Mouse (Mus musculus) thymus, adult 2 months (tissue): ENCODE measurements around the gene 4930447C04Rik. TPM values are rescaled to one million over a fixed set of nuclear protein-coding genes. Genes with fewer than 3 reads are reported as not detected.

Source experiments
- DNase-seq: peaks from one replicate; pipeline ENCODE4 v3.0.0; 2021
- H3K27ac ChIP-seq: fragments of 200-500 bp; 2 replicates; pipeline ENCODE4 v1.5.1; 2012; ENCODE audit warnings: low read length, control low read depth; ENCODE audit not compliant: control insufficient read depth, insufficient read depth
- H3K27me3 ChIP-seq: fragments of 200-500 bp; 2 replicates; pipeline ENCODE4 v1.6.1; 2012; ENCODE audit warnings: mild to moderate bottlenecking, low read length, moderate library complexity, mixed read lengths; ENCODE audit not compliant: control insufficient read depth, insufficient read depth
- H3K36me3 ChIP-seq: fragments of 200-500 bp; 2 replicates; pipeline ENCODE4 v1.6.1; 2012; ENCODE audit warnings: mild to moderate bottlenecking, low read length, moderate library complexity; ENCODE audit not compliant: control insufficient read depth, insufficient read depth
- H3K4me1 ChIP-seq: fragments of 200-500 bp; replicated peaks from 2 replicates; pipeline ENCODE4 v1.6.1; 2012; ENCODE audit warnings: low read length; ENCODE audit not compliant: control insufficient read depth, insufficient read depth
- H3K4me3 ChIP-seq: fragments of 200-500 bp; 2 replicates; pipeline ENCODE4 v1.5.1; 2012; ENCODE audit warnings: mild to moderate bottlenecking, low read length, control low read depth, moderate library complexity; ENCODE audit not compliant: control insufficient read depth, insufficient read depth
- CTCF ChIP-seq: fragments of 200-500 bp; IDR thresholded peaks from 2 replicates; pipeline ENCODE4 v1.5.1; 2012; ENCODE audit warnings: mild to moderate bottlenecking, control low read depth, low read length, moderate library complexity, borderline replicate concordance; ENCODE audit not compliant: control insufficient read depth, poor library complexity, insufficient read depth; ENCODE audit errors: extremely low read depth
- POLR2A ChIP-seq: fragments of 200-500 bp; IDR thresholded peaks from 2 replicates; pipeline ENCODE4 v1.6.1; 2012; ENCODE audit warnings: mild to moderate bottlenecking, low read length, control low read depth, moderate library complexity; ENCODE audit not compliant: control insufficient read depth, poor library complexity, insufficient read depth; ENCODE audit errors: extremely low read depth
- WGBS: fragments of 180-500 bp; shearing (Covaris S2); methylation state at CpG from one replicate; pipeline ENCODE4 v1.1.7; 2018; 5-methylcytosine and 5-hydroxymethylcytosine counted together
- polyA plus RNA-seq: library from polyadenylated mRNA; depleted of rRNA; stranded (reverse); fragments of >200 nt; gene quantifications from 2 replicates; pipeline ENCODE4 v1.2.3, GENCODE M21; 2012

4930447C04Rik gene
- polyA plus RNA-seq, 1 experiment: not detected

GRCm38 (mm10) chr12:72938600-72939490, 1.7 kb downstream of the 4930447C04Rik start:
- TF ChIP-seq POLR2A (no peak), CTCF (no peak)
- Histone ChIP-seq H3K4me3 (no peak overlapping the region), H3K36me3 (no peaks in the 10 kb centered on the region), H3K27me3 (peaks cover 28% of the 10 kb centered on the region), H3K27ac (no peak overlapping the region), H3K4me1 (no peaks in the 10 kb centered on the region)
- DNase-seq: no peak
- WGBS: 8% methylated on average over 14 of the region's 14 CpGs

- H3K27ac ChIP-seq: no peak overlapping the region
- H3K27me3 ChIP-seq: peaks cover 25% of the 10 kb centered on the region
- H3K36me3 ChIP-seq: no peaks in the 10 kb centered on the region
- no peaks in the 10 kb centered on the region for H3K4me1 ChIP-seq
- no peak for TF ChIP-seq CTCF
- WGBS: 20% methylated on average over 13 of the region's 13 CpGs
- no peak for DNase-seq
- no peak overlapping the region for H3K4me3 ChIP-seq
Observed at GRCm38 (mm10) chr12:72938176-72938575, 2.4 kb downstream of the 4930447C04Rik start.

DNA sequence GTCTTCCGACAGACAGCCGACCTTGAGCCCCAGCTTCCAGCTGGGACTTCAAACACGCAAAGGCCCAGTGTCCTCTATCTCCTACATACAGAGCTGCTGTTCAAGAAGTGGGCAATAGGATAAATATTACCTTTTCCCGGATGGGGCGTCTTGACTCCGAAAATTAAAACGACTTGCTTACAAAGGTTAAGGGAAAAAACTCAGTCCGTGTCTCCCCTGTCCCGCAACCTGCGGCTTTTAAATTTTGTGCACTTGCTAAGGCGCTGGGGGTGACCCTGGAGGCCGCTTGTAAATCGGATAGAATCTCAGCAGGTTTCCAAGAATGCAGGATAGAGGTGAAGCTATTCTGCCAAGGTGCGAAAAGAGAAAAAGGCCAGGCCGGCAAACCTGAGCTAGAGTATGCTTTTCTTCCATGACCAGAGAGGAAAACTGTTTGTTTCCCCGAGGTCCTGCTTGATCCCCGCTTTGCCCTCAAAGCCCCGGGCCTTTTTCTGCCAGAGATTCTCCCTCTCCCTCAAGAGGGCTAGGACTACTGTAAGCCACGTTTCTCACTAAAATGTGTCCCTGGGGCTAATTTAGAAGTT, 2.9 kb downstream of the 4930447C04Rik start:
- H3K4me3 ChIP-seq: no peak overlapping the region
- no peaks in the 10 kb centered on the region for H3K36me3 ChIP-seq
- DNase-seq: no peak
- 16% methylated on average over 19 of the region's 19 CpGs for WGBS
- no peak for TF ChIP-seq POLR2A
- TF ChIP-seq CTCF: no peak
- H3K27ac ChIP-seq: no peak overlapping the region
- H3K4me1 ChIP-seq: no peaks in the 10 kb centered on the region
- H3K27me3 ChIP-seq: peaks cover 25% of the 10 kb centered on the region

DNA sequence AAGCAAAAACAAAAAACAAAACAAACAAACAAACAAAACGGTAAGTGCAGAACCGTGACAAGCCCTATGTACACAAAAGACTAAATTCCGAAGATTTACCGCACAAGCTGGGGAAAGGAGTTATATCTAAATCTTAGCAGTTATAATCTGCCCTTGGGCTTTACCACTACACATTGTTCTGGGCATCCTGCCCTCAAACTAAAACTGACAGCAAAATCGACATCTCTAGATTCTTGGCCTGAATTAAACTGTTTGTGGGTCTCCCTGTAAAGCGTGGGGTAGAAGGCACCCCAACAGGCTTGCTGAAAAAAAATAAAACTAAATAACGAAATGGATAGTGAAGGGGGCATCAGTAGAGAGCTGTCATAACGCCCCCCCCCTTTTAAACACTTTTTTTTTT, 3.8 kb downstream of the 4930447C04Rik start:
- no peaks in the 10 kb centered on the region for H3K36me3 ChIP-seq
- TF ChIP-seq POLR2A: no peak
- no peak for TF ChIP-seq CTCF
- H3K4me1 ChIP-seq: no peaks in the 10 kb centered on the region
- no peak overlapping the region for H3K4me3 ChIP-seq
- no peak for DNase-seq
- WGBS: 47% methylated on average over 8 of the region's 8 CpGs
- H3K27ac ChIP-seq: no peak overlapping the region
- H3K27me3 ChIP-seq: peaks cover 25% of the 10 kb centered on the region

- Histone ChIP-seq H3K4me1 (no peaks in the 10 kb centered on the region), H3K4me3 (no peak overlapping the region), H3K36me3 (no peaks in the 10 kb centered on the region), H3K27ac (no peak overlapping the region), H3K27me3 (no peaks in the 10 kb centered on the region; the same call in 1 of the 2 replicates)
- DNase-seq: no peak
- no peak for TF ChIP-seq CTCF
- TF ChIP-seq POLR2A: no peak
- WGBS: 44% methylated on average over 47 of the region's 48 CpGs
Observed at GRCm38 (mm10) chr12:72917159-72917993, 23.2 kb downstream of the 4930447C04Rik start.

- Histone ChIP-seq H3K36me3 (no peaks in the 10 kb centered on the region), H3K27ac (no peak overlapping the region), H3K4me3 (no peak overlapping the region), H3K27me3 (peaks cover 5% of the 10 kb centered on the region; the same call in 1 of the 2 replicates), H3K4me1 (no peaks in the 10 kb centered on the region)
- no peak for DNase-seq
- WGBS: 8% methylated on average over 19 of the region's 19 CpGs
- TF ChIP-seq POLR2A (no peak), CTCF (no peak)
Observed at GRCm38 (mm10) chr12:72854377-72855032, 86.1 kb downstream of the 4930447C04Rik start.
